Mouse (Mus musculus) megakaryocyte, adult 5-6 weeks (primary cell): ENCODE measurements around the gene Atp2c2. TPM values are rescaled to one million over a fixed set of nuclear protein-coding genes. Genes with fewer than 3 reads are reported as not detected.

Experiments
- ATAC-seq: 2 replicates; pipeline ENCODE4 v1.8.0; 2016; ENCODE audit warnings: mild to moderate bottlenecking, inconsistent platforms; ENCODE audit not compliant: poor library complexity, severe bottlenecking
- total RNA-seq, 2 experiments: library from RNA; stranded (forward) in 1 of 2; stranded (reverse) in 1 of 2; fragments of 153-499, 151-499 nt in 1 of 2; fragments of 221-1000, 200-1000 nt in 1 of 2; gene quantifications; 2 replicates each; pipeline versions ENCODE4 v1.2.3 to v1.2.4; 2015 to 2017

The Atp2c2 gene
- total RNA-seq, 2 experiments from 2014 or later, result not detected

GRCm38 (mm10) chr8:119738129-119738907 lies 38.5 kb downstream of the Atp2c2 start:
- ATAC-seq, result no peak

DNA sequence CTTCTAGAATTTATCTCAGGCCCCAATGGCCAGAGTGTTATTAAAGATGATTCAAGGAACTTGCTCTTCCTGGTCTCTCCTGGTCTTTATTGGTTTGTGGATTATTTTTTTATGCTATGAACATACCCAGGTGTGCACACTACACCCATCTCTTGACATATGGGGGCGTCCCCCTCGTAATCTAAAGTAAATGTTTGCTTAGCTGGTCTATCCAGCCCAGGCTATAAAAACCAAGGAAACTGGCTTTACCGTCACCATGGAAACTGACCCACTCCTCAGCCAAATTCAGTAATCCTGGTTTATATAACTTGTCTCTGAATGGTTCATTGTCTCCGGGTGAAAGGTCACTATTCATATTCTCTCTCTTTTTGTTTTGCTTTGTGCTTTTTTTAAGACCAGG lies 40.8 kb downstream of the Atp2c2 start:
- no peak for ATAC-seq

- no peak for ATAC-seq
Observed at GRCm38 (mm10) chr8:119742409-119742808, 42.6 kb downstream of the Atp2c2 start.

DNA sequence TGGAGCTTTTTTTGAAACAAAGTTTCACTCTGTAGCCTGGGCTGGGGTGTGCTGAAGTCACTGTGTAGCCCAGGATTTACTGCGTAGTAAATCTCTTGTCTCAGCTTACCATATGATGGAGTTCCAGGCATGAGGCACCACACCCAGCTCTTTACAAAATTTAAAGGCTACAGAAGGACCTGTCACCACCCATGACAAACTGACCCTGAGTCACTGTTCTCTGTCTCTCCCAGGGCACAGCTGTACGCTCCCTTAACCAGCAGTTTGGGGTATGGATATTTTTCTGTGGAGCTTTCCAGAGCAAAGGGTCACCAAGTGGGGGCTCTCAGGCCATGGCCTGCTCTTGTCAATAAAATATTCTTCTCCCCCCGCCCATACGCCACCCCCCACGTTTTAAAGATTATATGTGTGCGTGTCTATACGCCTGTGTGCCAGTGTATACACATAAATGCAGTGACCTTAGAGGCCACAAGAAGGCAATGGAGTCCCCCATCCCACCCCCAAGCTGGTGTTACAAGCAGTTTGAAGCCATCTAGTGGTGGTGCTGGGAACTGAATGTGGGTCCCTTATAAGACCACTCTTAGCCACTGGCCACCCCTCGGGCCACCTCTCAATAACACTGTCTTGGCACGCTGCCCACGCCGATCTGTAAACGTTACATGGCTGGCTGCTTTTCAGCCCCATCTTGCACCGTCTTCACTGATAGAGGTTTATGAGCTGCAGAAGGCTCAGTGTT lies 43.6 kb downstream of the Atp2c2 start:
- peak; percentile 72 for ATAC-seq

GRCm38 (mm10) chr8:119744604-119745003 lies 44.8 kb downstream of the Atp2c2 start:
- ATAC-seq, result no peak

DNA sequence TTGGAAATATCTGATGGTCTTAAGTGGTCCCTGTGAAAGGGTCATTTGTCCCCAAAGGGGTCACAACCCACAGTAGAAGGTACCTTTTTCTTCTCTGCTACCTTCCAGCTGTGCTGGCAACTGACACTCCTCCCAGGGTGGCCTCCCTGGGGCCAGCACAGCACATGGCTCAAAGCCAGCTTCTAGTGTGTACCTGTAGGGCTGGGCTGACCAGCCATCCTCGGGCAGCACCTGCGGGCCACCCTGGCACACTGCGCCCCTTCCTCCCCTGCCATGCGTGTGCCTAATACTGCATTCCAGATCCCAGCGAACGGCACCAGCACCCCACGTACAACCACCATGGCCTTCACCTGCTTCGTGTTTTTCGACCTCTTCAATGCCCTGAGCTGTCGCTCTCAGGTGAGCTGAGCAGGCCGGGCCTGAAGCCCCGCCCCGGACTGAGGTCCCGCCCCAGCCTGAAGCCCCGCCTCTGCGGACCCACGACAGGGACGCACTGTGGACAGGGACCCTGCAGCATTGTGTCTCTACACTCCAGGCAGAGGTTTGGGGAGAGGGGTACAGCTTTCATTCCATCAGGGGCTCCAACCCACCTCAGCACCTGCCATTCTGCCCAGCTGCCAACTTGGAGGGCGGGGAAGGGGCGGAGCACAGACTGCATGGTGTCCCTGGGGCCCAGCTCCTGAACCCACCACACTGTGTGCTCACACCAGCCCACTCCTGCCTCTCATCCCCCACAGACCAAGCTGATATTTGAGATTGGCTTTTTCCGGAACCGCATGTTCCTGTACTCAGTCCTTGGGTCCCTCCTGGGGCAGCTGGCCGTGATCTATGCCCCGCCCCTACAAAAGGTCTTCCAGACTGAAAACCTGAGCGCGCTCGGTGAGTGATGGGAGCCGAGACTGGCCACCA lies 55.7 kb downstream of the Atp2c2 start:
- peak; percentile 68 for ATAC-seq

- ATAC-seq, result peak; percentile 60
Observed at GRCm38 (mm10) chr8:119756147-119756461, 56.3 kb downstream of the Atp2c2 start.

- no peak for ATAC-seq
Observed at GRCm38 (mm10) chr8:119756538-119756937, 56.7 kb downstream of the Atp2c2 start.

GRCm38 (mm10) chr8:119761692-119762091 lies 61.9 kb downstream of the Atp2c2 start:
- ATAC-seq, result no peak

DNA sequence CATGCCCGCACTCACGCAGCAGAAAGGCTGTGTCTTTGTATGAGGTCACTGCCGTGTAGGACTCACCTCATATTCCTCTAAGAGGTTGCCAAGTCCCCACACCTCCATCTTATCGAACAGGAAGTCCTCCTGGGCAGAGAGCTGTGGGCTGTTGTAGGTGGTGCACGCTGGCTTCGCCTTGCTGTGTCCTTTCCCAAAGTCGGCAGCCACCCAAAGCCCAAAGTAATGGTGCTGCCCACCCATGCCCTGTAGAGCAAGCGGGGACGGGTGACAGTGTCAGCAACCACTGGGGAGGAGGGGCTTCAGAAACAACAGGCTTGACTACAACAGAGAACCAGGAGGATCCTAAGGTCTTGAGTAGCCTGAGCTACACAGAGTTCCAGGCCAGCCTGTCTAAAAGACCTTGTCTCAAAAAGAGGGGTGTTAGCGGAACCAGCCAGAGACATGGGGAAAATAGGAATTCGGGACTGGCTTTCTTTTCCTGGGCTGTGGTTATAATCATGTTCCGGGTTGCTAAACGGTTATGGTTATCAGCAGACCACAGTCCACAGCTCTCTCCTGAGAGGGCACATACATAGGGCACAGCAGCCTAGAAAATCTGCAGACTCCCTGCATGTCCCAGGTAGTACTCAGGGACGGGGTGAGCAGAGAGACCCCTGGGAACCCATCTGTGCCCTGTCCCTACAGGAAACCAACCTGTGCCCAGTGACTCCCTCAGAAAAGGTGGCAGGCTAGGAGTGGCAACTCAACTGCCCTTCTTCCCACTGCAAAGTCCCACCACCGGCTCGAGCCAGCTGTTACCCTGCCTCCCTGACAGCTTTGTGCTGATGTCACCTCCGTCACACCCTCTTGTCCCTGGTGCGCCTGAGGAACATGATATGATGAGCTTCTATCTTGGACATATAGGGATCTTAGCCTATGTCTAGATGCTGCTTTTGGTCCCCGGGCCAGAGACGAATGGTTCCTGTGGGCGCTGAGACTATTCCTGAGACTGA lies 62.7 kb downstream of the Atp2c2 start:
- 0 out of 2 replicates have a peak, but pooled peaks have one; percentile 24 for ATAC-seq

DNA sequence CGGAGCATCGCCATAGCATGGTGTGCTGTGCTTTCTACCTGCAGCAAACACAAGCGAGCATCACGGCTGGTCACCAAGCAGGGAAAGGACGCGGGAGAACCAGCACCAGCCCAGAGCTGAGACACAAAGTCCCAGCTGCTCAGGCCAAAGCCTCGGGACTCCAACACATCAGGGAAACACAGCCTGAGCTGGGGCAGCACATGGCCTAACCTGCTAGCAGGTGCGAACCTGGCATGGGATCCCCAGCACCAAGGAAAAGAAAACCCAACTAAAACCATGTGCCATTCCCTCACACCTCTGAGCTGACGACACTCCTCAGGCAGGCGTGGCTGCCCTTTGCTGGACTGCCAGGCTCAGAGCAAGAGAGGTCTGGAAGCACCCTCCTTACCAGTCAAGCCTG lies 65.5 kb downstream of the Atp2c2 start:
- ATAC-seq, result no peak

DNA sequence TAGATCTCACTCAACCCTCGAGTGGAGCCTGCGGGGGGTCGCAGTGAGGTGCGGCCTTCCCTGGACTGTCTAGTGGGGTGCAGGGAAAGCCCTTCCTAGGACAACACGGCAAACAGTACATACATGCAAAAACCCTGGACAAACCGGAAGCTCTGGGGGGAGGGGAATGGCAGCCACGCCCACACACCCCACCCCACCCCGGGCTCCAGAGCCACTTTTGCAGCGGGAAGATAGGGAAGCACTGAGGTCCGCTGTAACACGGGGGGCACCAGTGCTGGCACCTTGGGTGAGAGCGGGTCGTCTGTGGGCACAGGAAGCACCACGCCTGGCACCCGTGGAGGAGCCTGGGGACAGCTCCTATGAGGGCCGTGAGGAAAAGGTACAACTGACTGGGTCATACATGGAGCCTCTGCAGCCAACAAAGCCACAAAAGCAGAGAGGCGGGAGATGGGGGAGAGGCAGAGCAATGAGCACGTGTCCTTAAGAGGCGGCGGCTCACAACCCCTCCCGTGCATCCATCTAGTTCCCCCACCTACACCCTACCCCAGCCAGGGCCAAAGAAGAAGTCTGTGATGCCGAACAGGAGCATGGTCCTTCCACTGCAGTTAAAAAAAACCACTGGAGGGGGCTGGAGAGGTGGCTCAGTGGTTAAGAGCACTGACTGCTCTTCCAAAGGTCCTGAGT lies 66.1 kb downstream of the Atp2c2 start:
- no peak for ATAC-seq

DNA sequence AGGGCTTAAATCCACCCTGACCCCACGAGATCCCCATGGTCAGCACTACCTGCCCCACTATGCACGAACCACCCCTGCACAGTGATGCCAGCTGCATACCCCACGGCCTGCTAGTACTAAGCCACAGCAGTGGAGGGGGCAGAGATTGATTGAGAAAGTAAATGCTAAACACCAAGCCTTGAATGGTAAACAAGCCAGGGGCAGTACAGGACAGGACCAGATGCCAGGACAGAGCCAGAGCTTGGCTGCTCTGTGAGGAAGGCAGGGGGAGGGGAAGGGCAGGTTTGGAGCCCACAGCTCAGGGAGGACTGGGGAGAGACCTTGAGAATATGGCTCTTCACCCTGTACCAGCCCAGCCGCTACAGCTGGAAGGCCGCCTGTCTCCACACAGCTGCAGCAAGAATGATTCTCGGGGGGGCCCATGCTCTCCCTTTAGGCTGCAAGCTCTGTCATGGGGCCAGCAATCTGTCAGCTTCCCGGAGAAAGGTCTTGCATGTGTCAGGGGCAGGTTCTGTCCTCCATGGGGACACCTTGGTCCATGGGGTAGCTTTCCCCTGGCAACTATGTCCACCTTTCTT lies 76.9 kb downstream of the Atp2c2 start:
- ATAC-seq, result no peak

GRCm38 (mm10) chr8:119777765-119778164 lies 78.0 kb downstream of the Atp2c2 start:
- peak; percentile 3 for ATAC-seq

DNA sequence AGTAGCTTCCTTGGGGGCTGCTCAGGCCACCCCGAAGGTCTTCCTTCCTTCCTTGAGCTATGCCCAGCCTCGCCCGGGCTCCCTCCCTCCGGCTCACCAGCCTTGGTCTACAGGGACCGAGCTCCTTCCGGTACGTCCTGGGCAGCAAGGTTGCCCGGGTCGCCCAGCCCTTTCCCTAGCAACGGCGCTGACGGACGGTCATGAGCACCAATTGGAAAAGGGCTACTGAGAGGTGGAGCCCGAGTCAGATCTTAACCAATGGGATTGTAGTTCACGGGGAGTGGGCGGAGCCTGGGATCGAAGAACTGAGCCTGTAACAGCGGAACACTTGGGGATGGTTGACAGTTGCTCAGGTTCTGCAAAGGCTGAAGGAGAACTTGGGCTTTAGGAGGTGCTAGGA lies 78.5 kb downstream of the Atp2c2 start, which contains the start of gene Tldc1:
Tldc1 (minus strand) TSS at position 154 of the 400 bp plus-strand sequence.
- ATAC-seq, result peak; percentile 91

GRCm38 (mm10) chr8:119779013-119779737 lies 79.4 kb downstream of the Atp2c2 start:
- ATAC-seq, result peak; percentile 51

GRCm38 (mm10) chr8:119780402-119781049 lies 80.7 kb downstream of the Atp2c2 start:
- ATAC-seq, result no peak
